In the genomic region with DNA sequence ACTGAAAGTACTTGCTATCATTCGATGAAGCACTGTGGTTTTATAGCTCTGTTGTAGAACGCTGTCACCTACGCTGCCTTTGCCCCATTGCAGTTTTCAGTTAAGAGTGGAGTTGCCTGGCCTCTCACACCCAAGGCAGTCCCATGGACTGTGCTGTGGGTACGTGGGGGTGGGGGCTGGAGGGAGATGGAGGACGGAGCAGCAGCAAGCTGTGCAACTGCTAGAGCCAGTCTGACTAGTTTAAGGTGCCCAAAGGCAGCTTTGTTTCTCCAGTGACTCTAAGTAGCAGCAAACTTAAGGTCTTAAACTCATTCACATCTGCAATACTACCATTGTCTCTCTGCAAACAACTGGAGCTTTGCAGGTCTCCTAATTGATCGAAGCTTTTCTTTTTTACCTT, we compare ENCODE assay signal across 8 mouse cellular contexts.
DNase-seq lines count a peak whose midpoint lies in the region; ATAC-seq and TF ChIP-seq lines count a peak whose summit lies in the region.

No protein-coding gene starts in this region.

- H3K36me3 ChIP-seq in spleen, adult 2 months (ENCODE audit: control insufficient read depth, insufficient read depth, low read length) = no peaks in the 10 kb centered on the region
- H3K36me3 ChIP-seq in limb, embryonic 10.5 days = no peaks in the 10 kb centered on the region
- no peaks in the 10 kb centered on the region for H3K36me3 ChIP-seq in stomach, embryonic 14.5 days (ENCODE audit: control insufficient read depth, insufficient read depth, low read length)

- DNase-seq in embryo, embryonic 11 days = peak; percentile 36
- no peak for DNase-seq in embryo, embryonic 10 days (ENCODE audit: low spot score)
- DNase-seq in spleen, adult 2 months (ENCODE audit: low read depth in 1 of 2, low spot score in 2 of 2) = no peak
- no peak for DNase-seq in spleen, postnatal 14 days (ENCODE audit: low spot score in 2 of 2)
- DNase-seq in limb, embryonic 10.5 days (ENCODE audit: low spot score) = no peak
- DNase-seq in Muller cell, postnatal 12 days (ENCODE audit: inconsistent ontology term) = no peak
- DNase-seq in gastrocnemius, adult 18-20 months (ENCODE audit: low spot score) = no peak

- H3K27me3 ChIP-seq in spleen, adult 2 months (ENCODE audit: control insufficient read depth, insufficient read depth, low read length) = no peaks in the 10 kb centered on the region
- H3K27me3 ChIP-seq in limb, embryonic 10.5 days (ENCODE audit: low read depth, poor library complexity, severe bottlenecking) = no peaks in the 10 kb centered on the region
- H3K27me3 ChIP-seq in stomach, embryonic 14.5 days (ENCODE audit: control insufficient read depth, insufficient read depth, low read length) = no peaks in the 10 kb centered on the region

- no peak overlapping the region for H3K9ac ChIP-seq in stomach, embryonic 14.5 days (replicated peaks; ENCODE audit: low read depth, low read length)

- no peak for TF ChIP-seq POLR2A in spleen, adult 2 months (IDR thresholded peaks at IDR 0.05; ENCODE audit: low read depth, low read length)

- no peak overlapping the region for H3K4me3 ChIP-seq in spleen, adult 2 months (ENCODE audit: extremely low read depth, insufficient read depth, insufficient read length)
- H3K4me3 ChIP-seq in limb, embryonic 10.5 days = no peak overlapping the region
- no peak overlapping the region for H3K4me3 ChIP-seq in stomach, embryonic 14.5 days (ENCODE audit: low read depth, low read length)

- no peaks in the 10 kb centered on the region for H3K9me3 ChIP-seq in limb, embryonic 10.5 days (replicated peaks)
- no peaks in the 10 kb centered on the region for H3K9me3 ChIP-seq in stomach, embryonic 14.5 days (ENCODE audit: control insufficient read depth, low read depth, low read length)

- no peak for TF ChIP-seq CTCF in spleen, adult 2 months (IDR thresholded peaks at IDR 0.05; ENCODE audit: extremely low read depth, insufficient read depth, insufficient read length, insufficient replicate concordance)

- 70% methylated on average over 6 of the region's 6 CpGs for WGBS in spleen, adult 2 months
- 39% methylated on average over 6 of the region's 6 CpGs for WGBS in limb, embryonic 10.5 days
- WGBS in stomach, embryonic 14.5 days = 53% methylated on average over 6 of the region's 6 CpGs

- H3K4me2 ChIP-seq in stomach, embryonic 14.5 days (replicated peaks; ENCODE audit: low read depth, low read length) = peak overlapping the region; percentile 4

- no peaks in the 10 kb centered on the region; the same call in 1 of the 2 replicates for H3K4me1 ChIP-seq in spleen, adult 2 months (ENCODE audit: control insufficient read depth, insufficient read depth, insufficient read length)
- peaks cover 54% of the 10 kb centered on the region for H3K4me1 ChIP-seq in limb, embryonic 10.5 days
- H3K4me1 ChIP-seq in stomach, embryonic 14.5 days (ENCODE audit: control insufficient read depth, insufficient read depth, low read length) = peaks cover 37% of the 10 kb centered on the region

- peak overlapping the region; percentile 2; the same call in 1 of the 2 replicates for H3K27ac ChIP-seq in spleen, adult 2 months (ENCODE audit: insufficient read depth, low read length)
- peak overlapping the region; percentile 53; the same call in 1 of the 2 replicates for H3K27ac ChIP-seq in limb, embryonic 10.5 days
- H3K27ac ChIP-seq in stomach, embryonic 14.5 days (ENCODE audit: low read length) = peak overlapping the region; percentile 77

- peak; percentile 19; the same call in 1 of the 2 replicates for ATAC-seq in stomach, embryonic 14.5 days (ENCODE audit: insufficient number of reproducible peaks, insufficient read depth, low FRiP score, low read depth)

Comparison
In these comparisons a context has a peak if more than half of its experiments do, and no peak if none do; other contexts are left out.
1. H3K27ac ChIP-seq: peak in every context shown above with its lines; median percentile 77 in stomach, embryonic 14.5 days; 53 in limb, embryonic 10.5 days; 2 in spleen, adult 2 months.